Mouse (Mus musculus) small intestine, adult 2 months (tissue): Measurements from ENCODE around the gene Adam19. TPM values are rescaled to one million over a fixed set of nuclear protein-coding genes. Genes with fewer than 3 reads are reported as not detected.

Experiments
- H3K27ac ChIP-seq: fragments of 200-500 bp; 2 replicates; pipeline ENCODE4 v1.5.1; 2012; ENCODE audit warnings: low read depth, low read length, control low read depth, inconsistent platforms; ENCODE audit not compliant: insufficient read depth
- H3K27me3 ChIP-seq: fragments of 200-500 bp; 2 replicates; pipeline ENCODE4 v1.6.1; 2012; ENCODE audit warnings: mild to moderate bottlenecking, moderate library complexity, low read length, inconsistent platforms; ENCODE audit not compliant: control insufficient read depth, insufficient read depth
- H3K36me3 ChIP-seq: fragments of 200-500 bp; 2 replicates; pipeline ENCODE4 v1.6.1; 2012; ENCODE audit warnings: mild to moderate bottlenecking, low read length, control low read depth, inconsistent platforms; ENCODE audit not compliant: control insufficient read depth, insufficient read depth
- H3K4me1 ChIP-seq: fragments of 200-500 bp; 2 replicates; pipeline ENCODE4 v1.6.1; 2012; ENCODE audit warnings: low read length, inconsistent platforms, mixed read lengths; ENCODE audit not compliant: control insufficient read depth, insufficient read depth, insufficient read length
- H3K4me3 ChIP-seq: fragments of 200-500 bp; 2 replicates; pipeline ENCODE4 v1.5.1; 2012; ENCODE audit warnings: low read depth, mild to moderate bottlenecking, control low read depth, inconsistent platforms, low read length, moderate library complexity
- CTCF ChIP-seq: fragments of 200-500 bp; IDR thresholded peaks from 2 replicates; pipeline ENCODE4 v1.5.1; 2012; ENCODE audit warnings: low read depth, mild to moderate bottlenecking, control low read depth, inconsistent platforms, low read length, moderate library complexity, mixed read lengths; ENCODE audit not compliant: insufficient replicate concordance, insufficient read length; ENCODE audit errors: extremely low read depth
- POLR2A ChIP-seq: fragments of 200-500 bp; IDR thresholded peaks from 2 replicates; pipeline ENCODE4 v1.6.1; 2012; ENCODE audit warnings: low read depth, mild to moderate bottlenecking, control low read depth, inconsistent platforms, low read length, moderate library complexity
- WGBS: fragments of 180-500 bp; shearing (Covaris S2); methylation state at CpG from one replicate; pipeline ENCODE4 v1.1.7; 2018; 5-methylcytosine and 5-hydroxymethylcytosine counted together
- polyA plus RNA-seq: library from polyadenylated mRNA; depleted of rRNA; stranded (reverse); fragments of >200 nt; gene quantifications from 2 replicates; pipeline ENCODE4 v1.2.3, GENCODE M21; 2012; rRNA removed

Gene Adam19
- polyA plus RNA-seq, 1 experiment: 6.8 TPM

GRCm38 (mm10) chr11:46184946-46185345 is 129.2 kb downstream of the Adam19 start:
- TF ChIP-seq CTCF: no peak
- no peak for TF ChIP-seq POLR2A
- no peaks in the 10 kb centered on the region for H3K4me1 ChIP-seq
- H3K36me3 ChIP-seq: no peaks in the 10 kb centered on the region
- no peak overlapping the region for H3K4me3 ChIP-seq
- H3K27ac ChIP-seq: no peak overlapping the region
- WGBS: 80% methylated on average over 3 of the region's 3 CpGs
- H3K27me3 ChIP-seq: no peaks in the 10 kb centered on the region

- TF ChIP-seq CTCF (no peak), POLR2A (no peak)
- 48% methylated on average over 4 of the region's 4 CpGs for WGBS
- no peak overlapping the region for H3K27ac ChIP-seq
Measured at GRCm38 (mm10) chr11:46185486-46185885, 129.7 kb downstream of the Adam19 start.

GRCm38 (mm10) chr11:46188283-46188682 is 132.5 kb downstream of the Adam19 start:
- Histone ChIP-seq H3K4me3 (no peak overlapping the region), H3K27me3 (no peaks in the 10 kb centered on the region), H3K36me3 (no peaks in the 10 kb centered on the region), H3K4me1 (no peaks in the 10 kb centered on the region), H3K27ac (no peak overlapping the region)
- WGBS: 72% methylated on average over 2 of the region's 2 CpGs
- no peak for TF ChIP-seq CTCF
- no peak for TF ChIP-seq POLR2A

More at GRCm38 (mm10) chr11:46185486-46185885, 129.7 kb downstream of the Adam19 start:
- H3K4me1 ChIP-seq: no peaks in the 10 kb centered on the region
- H3K36me3 ChIP-seq: no peaks in the 10 kb centered on the region
- H3K27me3 ChIP-seq: no peaks in the 10 kb centered on the region
- no peak overlapping the region for H3K4me3 ChIP-seq

- WGBS: 78% methylated on average over 4 of the region's 4 CpGs
- H3K4me3 ChIP-seq: no peak overlapping the region
- no peaks in the 10 kb centered on the region for H3K36me3 ChIP-seq
- H3K27ac ChIP-seq: no peak overlapping the region
- no peaks in the 10 kb centered on the region for H3K27me3 ChIP-seq
- no peaks in the 10 kb centered on the region for H3K4me1 ChIP-seq
- TF ChIP-seq POLR2A (no peak), CTCF (no peak)
Measured at GRCm38 (mm10) chr11:46194175-46194574, 138.4 kb downstream of the Adam19 start.

Other genes with a start within 250 kb of the Adam19 start
- gene Clint1, start 203.9 kb upstream of the Adam19 start, polyA plus RNA-seq: 38.7 and 59.2 TPM in 2 replicates
- 2.1 and 3.1 TPM in 2 replicates for gene Lsm11, start 111.1 kb upstream of the Adam19 start, polyA plus RNA-seq
- gene Thg1l, start 100.5 kb upstream of the Adam19 start, polyA plus RNA-seq: 1.6 and 2.4 TPM in 2 replicates
- gene Sox30, start 75.7 kb upstream of the Adam19 start, polyA plus RNA-seq: 0.11 and 0.17 TPM in 2 replicates
- gene Gm12166, start 3.7 kb upstream of the Adam19 start, polyA plus RNA-seq: 12.6 and 25.3 TPM in 2 replicates
- gene Nipal4, start 110.5 kb downstream of the Adam19 start, polyA plus RNA-seq: 0.49 and 0.89 TPM in 2 replicates
- gene Fndc9, start 179.5 kb downstream of the Adam19 start, polyA plus RNA-seq: not detected in 2 replicates